Mouse (Mus musculus): ENCODE data around the gene Nat8f2. TPM values are rescaled to one million over a fixed set of nuclear protein-coding genes. Genes with fewer than 3 reads are reported as not detected.
"Not testable (repeated sequence)": the region's sequence is repeated elsewhere in the genome, so short reads cannot be mapped to it uniquely, and the experiment has no call there.

The Nat8f2 gene
- polyA plus RNA-seq, 1 experiment from 2014 or later = not detected

GRCm38 (mm10) chr6:85838674-85839073 is 30.3 kb downstream of the Nat8f2 start:
- no peak overlapping the region for H3K4me3 ChIP-seq (ENCODE audit: low read depth, low read length)
- no peak for DNase-seq (ENCODE audit: low spot score)
- no peaks in the 10 kb centered on the region for H3K36me3 ChIP-seq (replicated peaks; ENCODE audit: control insufficient read depth, insufficient read depth, low read depth, low read length)
- H3K9ac ChIP-seq (replicated peaks; ENCODE audit: low read length) = no peak overlapping the region
- H3K9me3 ChIP-seq (replicated peaks; ENCODE audit: control insufficient read depth, low read length) = no peaks in the 10 kb centered on the region
- WGBS = 33% methylated on average over 8 of the region's 8 CpGs
- H3K27ac ChIP-seq (replicated peaks; ENCODE audit: low read depth, low read length) = no peak overlapping the region
- no peaks in the 10 kb centered on the region for H3K4me1 ChIP-seq (ENCODE audit: control insufficient read depth, insufficient read depth, low read length)
- H3K27me3 ChIP-seq (ENCODE audit: control insufficient read depth, insufficient read depth, low read length) = no peaks in the 10 kb centered on the region
- no peak overlapping the region for H3K4me2 ChIP-seq (ENCODE audit: low read depth, low read length)
- no peak for ATAC-seq (replicated peaks; ENCODE audit: insufficient number of reproducible peaks, low FRiP score, low TSS enrichment, low read depth)

GRCm38 (mm10) chr6:85837307-85837706 is 31.7 kb downstream of the Nat8f2 start:
- not testable (repeated sequence) for H3K36me3 ChIP-seq (replicated peaks; ENCODE audit: control insufficient read depth, insufficient read depth, low read depth, low read length); H3K9me3 ChIP-seq (replicated peaks; ENCODE audit: control insufficient read depth, low read length); H3K27me3 ChIP-seq (ENCODE audit: control insufficient read depth, insufficient read depth, low read length); ATAC-seq (replicated peaks; ENCODE audit: insufficient number of reproducible peaks, low FRiP score, low TSS enrichment, low read depth); H3K9ac ChIP-seq (replicated peaks; ENCODE audit: low read length); H3K4me1 ChIP-seq (ENCODE audit: control insufficient read depth, insufficient read depth, low read length); H3K4me2 ChIP-seq (ENCODE audit: low read depth, low read length); H3K27ac ChIP-seq (replicated peaks; ENCODE audit: low read depth, low read length); H3K4me3 ChIP-seq (ENCODE audit: low read depth, low read length)
- DNase-seq (ENCODE audit: low spot score) = peak; percentile 34
- 29% methylated on average over 12 of the region's 12 CpGs for WGBS

- WGBS = 14% methylated on average over 9 of the region's 9 CpGs
- H3K9me3 ChIP-seq (replicated peaks; ENCODE audit: control insufficient read depth, low read length); H3K4me3 ChIP-seq (ENCODE audit: low read depth, low read length); H3K27me3 ChIP-seq (ENCODE audit: control insufficient read depth, insufficient read depth, low read length); H3K4me1 ChIP-seq (ENCODE audit: control insufficient read depth, insufficient read depth, low read length); DNase-seq (ENCODE audit: low spot score); H3K36me3 ChIP-seq (replicated peaks; ENCODE audit: control insufficient read depth, insufficient read depth, low read depth, low read length); H3K9ac ChIP-seq (replicated peaks; ENCODE audit: low read length); ATAC-seq (replicated peaks; ENCODE audit: insufficient number of reproducible peaks, low FRiP score, low TSS enrichment, low read depth); H3K4me2 ChIP-seq (ENCODE audit: low read depth, low read length); H3K27ac ChIP-seq (replicated peaks; ENCODE audit: low read depth, low read length): not testable (repeated sequence)
These were observed 32.1 kb downstream of the Nat8f2 start for GRCm38 (mm10) chr6:85836827-85837226.

DNA sequence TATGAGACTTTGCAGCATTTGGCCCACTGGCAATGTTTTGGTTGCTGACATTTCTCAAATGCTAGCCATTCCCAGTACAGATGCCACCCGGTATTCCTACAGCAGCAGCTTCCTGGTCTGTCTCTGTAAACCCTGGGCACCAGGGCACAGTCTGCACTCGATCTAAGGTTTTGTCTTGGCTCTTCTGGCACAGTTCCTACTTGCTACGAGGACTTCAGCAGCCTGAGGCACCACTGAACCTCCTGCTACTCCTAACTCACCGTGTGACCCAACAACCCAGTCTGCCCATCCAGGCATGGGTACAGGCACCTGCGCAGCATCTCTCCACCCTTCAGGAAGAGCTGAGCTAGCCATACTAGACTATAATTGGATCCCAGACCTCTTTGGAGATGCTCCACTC is 32.9 kb downstream of the Nat8f2 start:
- not testable (repeated sequence) for DNase-seq (ENCODE audit: low spot score); H3K27me3 ChIP-seq (ENCODE audit: control insufficient read depth, insufficient read depth, low read length); H3K27ac ChIP-seq (replicated peaks; ENCODE audit: low read depth, low read length); H3K4me3 ChIP-seq (ENCODE audit: low read depth, low read length); H3K36me3 ChIP-seq (replicated peaks; ENCODE audit: control insufficient read depth, insufficient read depth, low read depth, low read length); H3K4me2 ChIP-seq (ENCODE audit: low read depth, low read length); H3K9me3 ChIP-seq (replicated peaks; ENCODE audit: control insufficient read depth, low read length); ATAC-seq (replicated peaks; ENCODE audit: insufficient number of reproducible peaks, low FRiP score, low TSS enrichment, low read depth); H3K4me1 ChIP-seq (ENCODE audit: control insufficient read depth, insufficient read depth, low read length); H3K9ac ChIP-seq (replicated peaks; ENCODE audit: low read length)
- WGBS = 85% methylated on average over 5 of the region's 5 CpGs

- H3K27me3 ChIP-seq (ENCODE audit: control insufficient read depth, insufficient read depth, low read length); H3K36me3 ChIP-seq (replicated peaks; ENCODE audit: control insufficient read depth, insufficient read depth, low read depth, low read length); DNase-seq (ENCODE audit: low spot score); H3K9me3 ChIP-seq (replicated peaks; ENCODE audit: control insufficient read depth, low read length); H3K27ac ChIP-seq (replicated peaks; ENCODE audit: low read depth, low read length); H3K4me3 ChIP-seq (ENCODE audit: low read depth, low read length); H3K4me1 ChIP-seq (ENCODE audit: control insufficient read depth, insufficient read depth, low read length); H3K9ac ChIP-seq (replicated peaks; ENCODE audit: low read length); H3K4me2 ChIP-seq (ENCODE audit: low read depth, low read length); ATAC-seq (replicated peaks; ENCODE audit: insufficient number of reproducible peaks, low FRiP score, low TSS enrichment, low read depth): not testable (repeated sequence)
- WGBS = 60% methylated on average over 1 of the region's 2 CpGs
These were observed 33.9 kb downstream of the Nat8f2 start for GRCm38 (mm10) chr6:85835104-85835503.

GRCm38 (mm10) chr6:85834504-85835100 is 34.4 kb downstream of the Nat8f2 start:
- H3K27me3 ChIP-seq (ENCODE audit: control insufficient read depth, insufficient read depth, low read length); H3K9ac ChIP-seq (replicated peaks; ENCODE audit: low read length); H3K4me2 ChIP-seq (ENCODE audit: low read depth, low read length); H3K27ac ChIP-seq (replicated peaks; ENCODE audit: low read depth, low read length); DNase-seq (ENCODE audit: low spot score); H3K4me3 ChIP-seq (ENCODE audit: low read depth, low read length); H3K4me1 ChIP-seq (ENCODE audit: control insufficient read depth, insufficient read depth, low read length); H3K36me3 ChIP-seq (replicated peaks; ENCODE audit: control insufficient read depth, insufficient read depth, low read depth, low read length); H3K9me3 ChIP-seq (replicated peaks; ENCODE audit: control insufficient read depth, low read length); ATAC-seq (replicated peaks; ENCODE audit: insufficient number of reproducible peaks, low FRiP score, low TSS enrichment, low read depth): not testable (repeated sequence)

DNA sequence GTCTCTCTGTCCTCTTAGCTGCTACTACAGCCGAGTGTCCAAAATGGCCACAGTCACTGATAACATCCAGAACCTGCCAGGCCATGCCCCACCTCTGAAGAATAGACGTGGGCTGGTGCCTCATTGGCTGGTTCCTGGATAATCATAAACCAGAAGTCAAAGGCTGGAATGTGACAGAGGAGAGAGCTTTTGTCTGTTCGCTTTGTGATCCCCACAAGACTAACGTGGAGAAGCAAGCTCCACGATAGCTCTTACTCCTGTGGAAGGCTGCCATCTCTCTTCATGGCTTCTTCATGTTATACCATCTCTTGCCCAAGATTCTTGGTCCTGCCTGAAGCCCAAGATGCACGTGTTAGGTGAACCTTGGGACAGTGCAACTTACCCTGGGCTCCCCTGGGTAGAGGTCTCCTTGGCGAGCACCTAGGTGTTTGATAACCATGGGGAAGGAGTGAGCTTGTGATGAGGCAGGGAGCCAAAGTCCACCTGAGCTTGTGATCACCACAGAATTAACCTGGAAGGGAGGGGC is 37.1 kb downstream of the Nat8f2 start, which contains the start of gene Nat8:
Gene Nat8 (minus strand): TSS at position 287 of the 526 bp plus-strand sequence.
- H3K36me3 ChIP-seq (replicated peaks; ENCODE audit: control insufficient read depth, insufficient read depth, low read depth, low read length) = no peaks in the 10 kb centered on the region
- no peaks in the 10 kb centered on the region for H3K9me3 ChIP-seq (replicated peaks; ENCODE audit: control insufficient read depth, low read length)
- no peak within 1 kb of the TSS for H3K4me3 ChIP-seq (ENCODE audit: low read depth, low read length)
- no peaks in the 10 kb centered on the region for H3K27me3 ChIP-seq (ENCODE audit: control insufficient read depth, insufficient read depth, low read length)
- no peaks in the 10 kb centered on the region; the same call in 1 of the 2 replicates for H3K4me1 ChIP-seq (ENCODE audit: control insufficient read depth, insufficient read depth, low read length)
- H3K27ac ChIP-seq (replicated peaks; ENCODE audit: low read depth, low read length) = no peak within 1 kb of the TSS
- no peak for DNase-seq (ENCODE audit: low spot score)
- ATAC-seq (replicated peaks; ENCODE audit: insufficient number of reproducible peaks, low FRiP score, low TSS enrichment, low read depth) = no peak
- WGBS = 83% methylated on average over 7 of the region's 7 CpGs
- no peak within 1 kb of the TSS for H3K4me2 ChIP-seq (ENCODE audit: low read depth, low read length)
- H3K9ac ChIP-seq (replicated peaks; ENCODE audit: low read length) = no peak within 1 kb of the TSS

DNA sequence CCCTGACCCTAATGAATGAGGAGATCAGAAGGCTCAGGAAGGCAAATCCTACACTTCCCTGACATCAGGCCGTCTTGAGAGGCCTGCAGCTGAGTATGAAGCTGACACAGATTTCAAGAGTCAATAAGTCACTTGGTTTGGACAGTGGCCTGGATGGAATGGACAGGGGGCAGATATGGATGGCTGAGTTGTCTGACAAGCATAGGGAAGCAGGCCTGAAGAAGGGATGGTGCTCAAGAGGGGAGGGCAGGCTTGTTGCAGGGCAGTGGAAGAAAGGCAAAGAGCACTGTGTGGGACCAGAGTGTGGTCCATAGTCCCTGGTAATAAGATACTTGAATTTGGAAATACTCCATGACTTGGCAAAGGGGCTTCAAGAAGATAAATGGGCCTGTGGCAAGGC is 39.5 kb downstream of the Nat8f2 start:
- Histone ChIP-seq H3K27me3 (ENCODE audit: control insufficient read depth, insufficient read depth, low read length) (no peaks in the 10 kb centered on the region), H3K4me2 (ENCODE audit: low read depth, low read length) (no peak overlapping the region), H3K9ac (replicated peaks; ENCODE audit: low read length) (no peak overlapping the region), H3K4me1 (ENCODE audit: control insufficient read depth, insufficient read depth, low read length) (no peaks in the 10 kb centered on the region; the same call in 1 of the 2 replicates), H3K4me3 (ENCODE audit: low read depth, low read length) (no peak overlapping the region), H3K36me3 (replicated peaks; ENCODE audit: control insufficient read depth, insufficient read depth, low read depth, low read length) (no peaks in the 10 kb centered on the region), H3K9me3 (replicated peaks; ENCODE audit: control insufficient read depth, low read length) (no peaks in the 10 kb centered on the region), H3K27ac (replicated peaks; ENCODE audit: low read depth, low read length) (no peak overlapping the region)
- WGBS = 50% methylated on average over 1 of the region's 1 CpGs
- DNase-seq (ENCODE audit: low spot score) = no peak
- ATAC-seq (replicated peaks; ENCODE audit: insufficient number of reproducible peaks, low FRiP score, low TSS enrichment, low read depth) = no peak
